Mouse (Mus musculus): ENCODE results near the gene Bmp3. TPM values are rescaled to one million over a fixed set of nuclear protein-coding genes. Genes with fewer than 3 reads are reported as not detected.

The Bmp3 gene
- polyA plus RNA-seq, 1 experiment: 0.45 TPM

- Histone ChIP-seq H3K27ac (ENCODE audit: control insufficient read depth, insufficient read depth, low read depth, low read length, poor library complexity) (no peak overlapping the region), H3K4me1 (ENCODE audit: control insufficient read depth, insufficient read depth, low read length) (no peaks in the 10 kb centered on the region), H3K4me3 (replicated peaks; ENCODE audit: control insufficient read depth, low read depth, low read length) (no peak overlapping the region)
- WGBS: 75% methylated on average over 7 of the region's 7 CpGs
- TF ChIP-seq POLR2A (IDR thresholded peaks at IDR 0.05; ENCODE audit: borderline replicate concordance, control insufficient read depth, low read depth, low read length): no peak
- TF ChIP-seq CTCF (IDR thresholded peaks at IDR 0.05; ENCODE audit: control insufficient read depth, insufficient read depth, low read length): no peak
Measured at GRCm38 (mm10) chr5:98842600-98843310, 11.5 kb upstream of the Bmp3 start.

- H3K4me1 ChIP-seq (ENCODE audit: control insufficient read depth, insufficient read depth, low read length): no peaks in the 10 kb centered on the region
- TF ChIP-seq CTCF (IDR thresholded peaks at IDR 0.05; ENCODE audit: control insufficient read depth, insufficient read depth, low read length) (no peak), POLR2A (IDR thresholded peaks at IDR 0.05; ENCODE audit: borderline replicate concordance, control insufficient read depth, low read depth, low read length) (no peak)
- WGBS: 77% methylated on average over 1 of the region's 1 CpGs
- H3K4me3 ChIP-seq (replicated peaks; ENCODE audit: control insufficient read depth, low read depth, low read length): no peak overlapping the region
- no peak overlapping the region for H3K27ac ChIP-seq (ENCODE audit: control insufficient read depth, insufficient read depth, low read depth, low read length, poor library complexity)
Measured at GRCm38 (mm10) chr5:98844664-98845063, 9.6 kb upstream of the Bmp3 start.

- no peaks in the 10 kb centered on the region for H3K4me1 ChIP-seq (ENCODE audit: control insufficient read depth, insufficient read depth, low read length)
- no peak overlapping the region for H3K27ac ChIP-seq (ENCODE audit: control insufficient read depth, insufficient read depth, low read depth, low read length, poor library complexity)
- 5% methylated on average over 75 of the region's 75 CpGs for WGBS
- no peak overlapping the region for H3K4me3 ChIP-seq (replicated peaks; ENCODE audit: control insufficient read depth, low read depth, low read length)
- no peak for TF ChIP-seq POLR2A (IDR thresholded peaks at IDR 0.05; ENCODE audit: borderline replicate concordance, control insufficient read depth, low read depth, low read length)
- TF ChIP-seq CTCF (IDR thresholded peaks at IDR 0.05; ENCODE audit: control insufficient read depth, insufficient read depth, low read length): no peak
Measured at GRCm38 (mm10) chr5:98854627-98855564, 681 bp downstream of the Bmp3 start.

- Histone ChIP-seq H3K4me1 (ENCODE audit: control insufficient read depth, insufficient read depth, low read length) (no peaks in the 10 kb centered on the region), H3K27ac (ENCODE audit: control insufficient read depth, insufficient read depth, low read depth, low read length, poor library complexity) (no peak overlapping the region), H3K4me3 (replicated peaks; ENCODE audit: control insufficient read depth, low read depth, low read length) (no peak overlapping the region)
- WGBS: 8% methylated on average over 12 of the region's 12 CpGs
- TF ChIP-seq CTCF (IDR thresholded peaks at IDR 0.05; ENCODE audit: control insufficient read depth, insufficient read depth, low read length) (no peak), POLR2A (IDR thresholded peaks at IDR 0.05; ENCODE audit: borderline replicate concordance, control insufficient read depth, low read depth, low read length) (no peak)
Measured at GRCm38 (mm10) chr5:98855741-98856140, 1.5 kb downstream of the Bmp3 start.

GRCm38 (mm10) chr5:98856356-98856755 lies 2.1 kb downstream of the Bmp3 start:
- no peak overlapping the region for H3K4me3 ChIP-seq (replicated peaks; ENCODE audit: control insufficient read depth, low read depth, low read length)
- 65% methylated on average over 7 of the region's 7 CpGs for WGBS

DNA sequence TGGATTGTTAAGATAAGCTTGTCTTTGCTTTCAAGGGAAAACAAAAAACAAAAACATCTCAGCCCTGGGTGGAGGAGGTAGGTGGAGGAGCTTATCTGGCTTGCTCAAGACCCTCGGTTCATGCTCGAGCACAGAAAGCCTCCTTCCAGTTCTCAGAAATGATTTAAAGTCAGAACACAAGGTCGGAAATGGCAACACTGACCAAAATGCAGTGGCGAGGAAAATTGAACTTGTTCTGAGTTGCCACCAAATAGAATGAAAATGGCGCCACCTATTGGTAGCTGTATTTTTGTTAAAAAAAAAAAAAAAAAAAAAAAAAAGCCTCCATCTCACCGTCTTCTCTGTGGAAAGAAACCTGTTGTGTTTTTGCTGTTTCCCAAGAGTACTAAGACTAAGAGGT lies 9.7 kb downstream of the Bmp3 start:
- H3K27ac ChIP-seq (ENCODE audit: control insufficient read depth, insufficient read depth, low read depth, low read length, poor library complexity): no peak overlapping the region
- under 1% methylated on average over 6 of the region's 6 CpGs for WGBS
- H3K4me3 ChIP-seq (replicated peaks; ENCODE audit: control insufficient read depth, low read depth, low read length): no peak overlapping the region
- H3K4me1 ChIP-seq (ENCODE audit: control insufficient read depth, insufficient read depth, low read length): no peaks in the 10 kb centered on the region
- TF ChIP-seq POLR2A (IDR thresholded peaks at IDR 0.05; ENCODE audit: borderline replicate concordance, control insufficient read depth, low read depth, low read length) (no peak), CTCF (IDR thresholded peaks at IDR 0.05; ENCODE audit: control insufficient read depth, insufficient read depth, low read length) (no peak)

More at GRCm38 (mm10) chr5:98856356-98856755, 2.1 kb downstream of the Bmp3 start:
- Histone ChIP-seq H3K4me1 (ENCODE audit: control insufficient read depth, insufficient read depth, low read length) (no peaks in the 10 kb centered on the region), H3K27ac (ENCODE audit: control insufficient read depth, insufficient read depth, low read depth, low read length, poor library complexity) (no peak overlapping the region)
- TF ChIP-seq CTCF (IDR thresholded peaks at IDR 0.05; ENCODE audit: control insufficient read depth, insufficient read depth, low read length): no peak
- no peak for TF ChIP-seq POLR2A (IDR thresholded peaks at IDR 0.05; ENCODE audit: borderline replicate concordance, control insufficient read depth, low read depth, low read length)

DNA sequence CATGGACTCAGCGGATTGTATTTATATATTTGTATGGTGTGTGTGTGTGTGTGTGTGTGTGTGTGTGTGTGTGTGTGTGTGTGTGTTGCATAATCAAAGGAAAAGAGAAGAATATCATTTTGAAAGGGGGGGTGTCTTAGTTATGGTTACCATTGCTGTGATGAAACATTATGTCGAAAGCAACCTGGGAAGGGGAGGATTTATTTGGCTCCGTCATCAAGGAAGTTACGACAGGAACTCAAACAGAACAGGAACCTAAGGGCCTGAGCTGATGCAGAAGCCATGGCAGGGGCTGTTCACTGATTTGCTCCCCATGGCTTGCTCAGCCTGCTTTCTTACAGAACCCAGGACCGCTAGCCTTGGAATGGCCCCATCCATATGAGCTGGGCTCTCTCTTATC lies 10.9 kb downstream of the Bmp3 start:
- Histone ChIP-seq H3K4me1 (ENCODE audit: control insufficient read depth, insufficient read depth, low read length) (no peaks in the 10 kb centered on the region), H3K27ac (ENCODE audit: control insufficient read depth, insufficient read depth, low read depth, low read length, poor library complexity) (no peak overlapping the region), H3K4me3 (replicated peaks; ENCODE audit: control insufficient read depth, low read depth, low read length) (no peak overlapping the region)
- TF ChIP-seq CTCF (IDR thresholded peaks at IDR 0.05; ENCODE audit: control insufficient read depth, insufficient read depth, low read length): no peak
- TF ChIP-seq POLR2A (IDR thresholded peaks at IDR 0.05; ENCODE audit: borderline replicate concordance, control insufficient read depth, low read depth, low read length): no peak
- 45% methylated on average over 5 of the region's 5 CpGs for WGBS

DNA sequence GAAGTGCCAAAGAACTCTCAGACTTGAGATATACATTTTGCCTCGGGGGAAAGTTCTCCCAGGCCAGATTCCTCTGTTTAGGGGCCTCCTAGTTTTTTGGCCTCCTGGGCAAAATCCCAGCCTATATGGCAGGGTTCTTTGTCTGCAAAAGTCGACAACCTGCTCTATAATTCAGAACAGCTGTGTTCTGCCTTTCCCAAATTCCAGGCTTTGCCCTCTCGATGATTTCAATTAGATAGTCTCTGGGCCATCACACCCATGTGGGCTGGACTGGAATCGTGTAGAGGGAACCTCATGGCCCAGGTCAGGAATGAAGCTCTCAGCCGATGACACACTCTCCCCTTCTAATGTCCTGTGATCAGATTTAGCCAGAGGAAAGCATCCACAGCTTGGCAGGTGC lies 21.8 kb downstream of the Bmp3 start:
- 58% methylated on average over 5 of the region's 5 CpGs for WGBS
- TF ChIP-seq CTCF (IDR thresholded peaks at IDR 0.05; ENCODE audit: control insufficient read depth, insufficient read depth, low read length) (no peak), POLR2A (IDR thresholded peaks at IDR 0.05; ENCODE audit: borderline replicate concordance, control insufficient read depth, low read depth, low read length) (no peak)
- H3K27ac ChIP-seq (ENCODE audit: control insufficient read depth, insufficient read depth, low read depth, low read length, poor library complexity): no peak overlapping the region
- H3K4me3 ChIP-seq (replicated peaks; ENCODE audit: control insufficient read depth, low read depth, low read length): no peak overlapping the region
- no peaks in the 10 kb centered on the region for H3K4me1 ChIP-seq (ENCODE audit: control insufficient read depth, insufficient read depth, low read length)

Measured in bone marrow, adult 2 months (tissue).